Mouse (Mus musculus) retina, postnatal 7 days (tissue): Measurements from ENCODE around the gene Dnal1.
A peak's percentile ranks its signal among the peaks of the same experiment; 100 is the strongest.
"Not testable (repeated sequence)": the region's sequence is repeated elsewhere in the genome, so short reads cannot be mapped to it uniquely, and the experiment has no call there.

Source experiments
- DNase-seq: peaks from one replicate; pipeline ENCODE4 v3.0.0-alpha.2; 2012; ENCODE audit warnings: low read depth, low spot score

Gene Dnal1

GRCm38 (mm10) chr12:84114153-84114994 is at the start of gene Dnal1:
Dnal1 (plus strand) TSS chr12:84114366.
- peak; percentile 85 for DNase-seq

GRCm38 (mm10) chr12:84064621-84065020 is 49.5 kb upstream of the Dnal1 start:
- DNase-seq = no peak

DNA sequence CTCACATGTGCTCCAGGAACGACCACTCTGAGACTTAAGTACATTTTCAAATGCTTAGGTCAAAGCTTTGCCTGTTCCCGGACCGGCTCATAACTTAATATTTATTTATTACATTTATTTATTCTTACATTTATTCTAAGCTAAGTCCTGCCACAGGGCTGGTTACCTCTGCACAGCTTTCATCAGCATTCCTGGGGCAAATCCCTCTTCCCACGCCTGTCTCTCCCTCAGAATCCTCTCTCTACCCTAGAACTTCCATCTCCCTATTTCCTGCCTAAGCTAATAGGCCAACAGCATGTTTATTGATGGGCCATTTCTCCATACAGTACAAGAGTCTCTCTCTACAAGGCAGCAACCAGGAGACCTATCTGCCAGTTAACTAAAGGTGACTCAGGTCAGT is 46.4 kb upstream of the Dnal1 start:
- DNase-seq = no peak

DNA sequence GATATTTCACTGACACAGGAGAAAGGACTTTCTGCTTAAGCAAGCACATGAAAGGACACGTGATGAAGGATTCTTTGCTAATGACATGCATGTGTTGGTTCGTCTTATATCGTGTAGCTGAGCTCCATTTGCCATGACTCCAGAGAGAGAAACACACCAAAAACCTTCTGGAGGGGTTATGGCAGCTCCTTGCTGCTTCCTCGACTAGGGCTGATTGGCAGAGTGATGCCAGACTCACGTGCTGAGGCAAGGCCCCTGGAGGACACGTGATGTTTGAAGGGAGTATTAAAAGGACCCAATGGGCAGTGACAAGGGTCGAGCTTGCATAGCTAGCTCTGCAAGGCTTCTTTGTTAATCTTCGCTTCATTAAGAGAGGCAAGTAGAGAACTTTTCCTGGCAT is 45.9 kb upstream of the Dnal1 start:
- no peak for DNase-seq

GRCm38 (mm10) chr12:84068986-84069385 is 45.2 kb upstream of the Dnal1 start, which contains the start of gene Acot5:
Acot5 (plus strand) TSS chr12:84069325.
- DNase-seq = no peak

DNA sequence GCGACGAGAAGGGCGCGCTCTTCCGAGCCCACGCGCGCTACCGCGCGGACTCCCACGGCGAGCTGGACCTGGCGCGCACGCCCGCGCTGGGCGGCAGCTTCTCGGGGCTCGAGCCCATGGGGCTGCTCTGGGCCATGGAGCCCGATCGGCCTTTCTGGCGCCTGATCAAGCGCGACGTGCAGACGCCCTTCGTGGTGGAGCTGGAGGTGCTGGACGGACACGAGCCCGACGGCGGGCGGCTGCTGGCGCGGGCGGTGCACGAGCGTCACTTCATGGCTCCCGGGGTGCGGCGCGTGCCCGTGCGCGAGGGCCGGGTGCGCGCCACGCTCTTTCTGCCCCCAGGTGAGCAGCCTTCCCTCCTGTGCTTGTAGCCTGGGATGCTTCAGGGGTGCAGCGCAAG is 44.6 kb upstream of the Dnal1 start:
- not testable (repeated sequence) for DNase-seq

DNA sequence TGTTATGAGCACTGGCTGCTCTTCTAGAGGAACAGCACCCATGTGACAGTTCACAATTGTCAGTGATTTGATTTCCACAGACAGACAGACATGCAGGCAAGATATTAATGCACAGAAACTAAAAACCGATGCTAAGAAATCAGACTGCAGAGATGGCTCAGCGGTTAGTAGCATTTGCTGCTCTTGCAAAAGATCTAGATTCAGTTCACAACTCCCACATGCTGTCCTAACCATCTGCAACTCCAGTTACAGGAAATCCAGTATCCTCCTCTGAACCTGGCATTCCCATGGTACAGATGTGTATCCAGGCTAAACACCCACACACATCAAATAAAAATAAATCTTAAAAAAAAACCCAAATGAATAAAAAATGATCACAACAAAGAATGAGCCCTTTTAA is 42.5 kb upstream of the Dnal1 start:
- no peak for DNase-seq

GRCm38 (mm10) chr12:84077371-84077990 is 36.7 kb upstream of the Dnal1 start:
- DNase-seq = no peak

DNA sequence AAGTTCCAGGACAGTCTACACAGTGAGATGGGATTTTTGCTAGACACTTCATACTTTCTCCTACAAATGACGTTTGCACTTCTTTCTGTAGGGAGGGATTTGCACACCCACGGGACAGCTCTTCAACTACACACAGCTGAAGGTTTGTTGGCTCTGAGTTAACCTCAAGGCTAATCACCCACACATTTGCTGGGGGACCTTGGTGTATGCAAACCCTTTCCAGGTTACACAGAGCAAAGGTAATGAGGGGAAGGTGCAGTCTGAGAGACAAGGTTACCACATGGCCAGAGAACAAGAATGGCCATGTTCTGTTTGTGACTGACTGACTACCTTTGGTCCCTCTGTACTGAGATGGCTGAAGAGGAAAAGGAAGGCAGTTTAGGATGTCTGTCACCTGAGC is 30.3 kb upstream of the Dnal1 start:
- no peak for DNase-seq

DNA sequence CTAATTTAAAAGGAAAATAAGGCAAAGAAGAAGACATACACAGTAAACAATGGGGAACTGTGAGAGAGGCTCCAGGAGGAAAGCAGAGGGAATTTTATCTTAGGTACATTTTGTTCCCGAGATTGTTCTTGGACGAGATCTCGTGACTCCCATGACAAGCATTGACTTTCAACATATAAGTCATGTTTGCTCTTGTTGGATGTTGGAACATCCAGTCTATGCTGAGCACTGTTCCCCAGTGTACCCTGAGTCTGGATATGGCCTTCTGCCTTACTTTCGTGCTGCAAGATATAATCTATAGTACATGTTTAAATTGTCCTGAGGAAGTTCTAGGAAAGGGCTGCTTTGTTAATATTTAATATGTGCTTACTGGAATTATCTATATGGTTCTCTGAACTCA is 29.6 kb upstream of the Dnal1 start:
- DNase-seq = no peak

GRCm38 (mm10) chr12:84094666-84095065 is 19.5 kb upstream of the Dnal1 start:
- DNase-seq = not testable (repeated sequence)

GRCm38 (mm10) chr12:84099605-84100004 is 14.6 kb upstream of the Dnal1 start:
- no peak for DNase-seq

DNA sequence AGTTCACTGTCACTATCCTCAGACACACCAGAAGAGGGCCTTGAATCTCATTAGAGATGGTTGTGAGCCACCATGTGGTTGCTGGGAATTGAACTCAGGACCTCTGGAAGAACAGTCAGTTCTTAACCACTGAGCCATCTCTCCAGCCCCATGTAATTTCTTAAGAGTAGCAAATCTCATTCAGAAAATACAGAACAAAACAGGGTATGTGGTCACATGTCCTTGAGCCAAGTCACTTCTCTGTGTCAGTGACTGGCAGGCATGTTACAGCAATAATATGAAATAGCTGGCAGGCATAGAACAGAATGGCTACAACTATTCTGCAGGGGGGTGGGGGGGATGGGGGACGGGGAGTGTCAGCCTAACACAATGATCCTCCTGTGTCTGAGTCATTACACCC is 14.1 kb upstream of the Dnal1 start:
- DNase-seq = no peak

GRCm38 (mm10) chr12:84100604-84101492 is 13.3 kb upstream of the Dnal1 start, which contains the start of gene Acot6:
Acot6 (plus strand) TSS chr12:84100654.
- not testable (repeated sequence) for DNase-seq

- no peak for DNase-seq
These were observed 12.7 kb upstream of the Dnal1 start for GRCm38 (mm10) chr12:84101493-84101845.

GRCm38 (mm10) chr12:84107012-84107411 is 7.2 kb upstream of the Dnal1 start:
- no peak for DNase-seq

DNA sequence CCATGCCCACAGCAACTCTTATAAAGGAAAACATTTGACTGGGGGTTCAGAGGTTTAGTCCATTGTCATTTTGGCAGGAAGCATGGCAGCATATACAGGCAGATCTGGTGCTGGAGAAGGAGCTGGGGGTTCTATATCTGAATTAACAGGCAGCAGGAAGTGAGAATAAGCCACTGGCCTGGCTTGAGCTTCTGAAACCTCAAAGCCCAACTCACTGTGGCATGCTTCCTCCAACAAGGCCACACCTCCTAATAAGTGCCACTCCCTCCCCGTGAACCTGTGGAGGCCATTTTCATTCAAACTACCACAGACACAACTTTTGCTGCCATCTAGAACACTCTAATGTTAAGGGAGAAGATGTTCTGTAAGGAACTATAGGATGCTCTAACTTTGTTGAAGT is 6.5 kb upstream of the Dnal1 start:
- DNase-seq = no peak

DNA sequence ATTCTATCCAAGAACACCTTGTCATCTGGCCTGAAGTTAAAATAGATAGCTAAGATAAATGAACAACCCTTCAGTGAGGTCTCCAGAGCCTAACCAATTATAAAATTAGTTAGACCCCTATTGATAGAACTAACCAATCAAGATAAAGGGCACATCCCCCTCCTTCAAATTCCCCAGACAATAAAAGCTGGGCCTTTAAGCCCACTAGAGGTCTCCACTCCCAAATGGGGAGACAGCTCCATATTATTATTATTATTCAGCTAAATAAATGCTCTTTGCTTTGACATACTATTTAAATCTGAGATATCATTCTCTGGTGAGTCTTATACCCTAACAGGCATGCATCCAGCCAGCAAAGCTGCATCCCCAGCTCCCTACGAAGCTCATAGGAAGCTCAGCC is 4.2 kb upstream of the Dnal1 start:
- no peak for DNase-seq

DNA sequence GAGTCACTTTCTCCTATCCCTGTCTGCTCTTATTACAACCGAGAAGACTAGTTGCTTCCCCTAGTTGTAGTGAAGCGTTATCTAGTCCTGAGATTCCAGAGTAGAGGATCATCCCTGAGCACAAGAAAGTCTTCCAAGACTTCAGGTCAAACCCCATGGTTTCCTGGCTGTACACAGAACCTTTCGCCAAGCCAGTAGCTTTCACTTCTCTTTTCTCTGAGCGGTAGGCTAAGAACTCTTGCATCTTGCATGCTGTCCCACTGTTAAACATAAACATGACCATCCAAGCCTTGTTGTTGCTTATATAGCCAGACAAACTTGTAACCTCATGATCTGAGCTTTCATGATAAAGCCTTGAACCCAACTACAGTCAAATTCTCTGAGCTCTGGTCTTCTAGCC is 3.4 kb upstream of the Dnal1 start:
- no peak for DNase-seq

GRCm38 (mm10) chr12:84113676-84114075 is 490 bp upstream of the Dnal1 start:
- no peak for DNase-seq

- DNase-seq = no peak
These were observed 5.4 kb downstream of the Dnal1 start for GRCm38 (mm10) chr12:84119584-84119983.

- DNase-seq = no peak
These were observed 11.7 kb downstream of the Dnal1 start for GRCm38 (mm10) chr12:84125892-84126291.
